Mouse (Mus musculus): ENCODE data around the gene Nme6. TPM values are rescaled to one million over a fixed set of nuclear protein-coding genes. Genes with fewer than 3 reads are reported as not detected.

The Nme6 gene
- polyA plus RNA-seq (2012; rRNA removed): 45.0 and 64.6 TPM in 2 replicates

GRCm38 (mm10) chr9:109832391-109833087 is at the start of gene Nme6:
Gene Nme6, plus strand, starts transcription at chr9:109832749.

GRCm38 (mm10) chr9:109790570-109790969 is 42.0 kb upstream of the Nme6 start, which contains the start of gene Fbxw27:
Gene Fbxw27, minus strand, starts transcription at chr9:109790670.

GRCm38 (mm10) chr9:109811980-109812379 is 20.6 kb upstream of the Nme6 start, which contains the start of gene Spink8:
Gene Spink8, plus strand, starts transcription at chr9:109812280.

GRCm38 (mm10) chr9:109849312-109849758 is 16.8 kb downstream of the Nme6 start, which contains the start of gene Camp:
Gene Camp, minus strand, starts transcription at chr9:109849617.

GRCm38 (mm10) chr9:109874797-109875691 is 42.5 kb downstream of the Nme6 start, which contains the start of gene Cdc25a:
Gene Cdc25a, plus strand, starts transcription at chr9:109875579.

Other genes starting within 250 kb of the Nme6 start
- 0.06 TPM in 1 of 2 replicates, not detected in the other for gene Fbxw24, start 206.7 kb upstream of the Nme6 start, polyA plus RNA-seq (2012; rRNA removed)
- gene Fbxw25, start 168.1 kb upstream of the Nme6 start, polyA plus RNA-seq (2012; rRNA removed): 0.05 TPM in 1 of 2 replicates, not detected in the other
- gene Fbxw18, start 130.0 kb upstream of the Nme6 start, polyA plus RNA-seq (2012; rRNA removed): 0.06 and 0.12 TPM in 2 replicates
- not detected in 2 replicates for gene Fbxw26, start 86.7 kb upstream of the Nme6 start, polyA plus RNA-seq (2012; rRNA removed)
- not detected in 2 replicates for gene Fbxw27, start 42.1 kb upstream of the Nme6 start, polyA plus RNA-seq (2012; rRNA removed)
- not detected in 2 replicates for gene Spink8, start 20.5 kb upstream of the Nme6 start, polyA plus RNA-seq (2012; rRNA removed)
- gene Camp, start 16.9 kb downstream of the Nme6 start, polyA plus RNA-seq (2012; rRNA removed): 1.3 and 2.6 TPM in 2 replicates
- gene Cdc25a, start 42.8 kb downstream of the Nme6 start, polyA plus RNA-seq (2012; rRNA removed): 37.1 and 39.4 TPM in 2 replicates
- gene Map4, start 98.7 kb downstream of the Nme6 start, polyA plus RNA-seq (2012; rRNA removed): 109 TPM in 2 replicates

Data from central nervous system, embryonic 11.5 days (tissue).